Mouse (Mus musculus) lung, postnatal 0 days (tissue): ENCODE results near the gene Pakap.

Experiments used
- CTCF ChIP-seq: IDR thresholded peaks from 2 replicates; pipeline ENCODE4 v1.5.1; 2016; ENCODE audit warnings: antibody characterized with exemption, mild to moderate bottlenecking
- EP300 ChIP-seq: IDR thresholded peaks from 2 replicates; pipeline ENCODE4 v1.6.1; 2016; ENCODE audit warnings: antibody characterized with exemption, mild to moderate bottlenecking, control low read depth

GRCm38 (mm10) chr4:57570229-57570628 lies 2.2 kb downstream of the Pakap start:
- TF ChIP-seq EP300 (no peak), CTCF (no peak)
